ENCODE assay signal across 10 mouse cellular contexts in the genomic region with DNA sequence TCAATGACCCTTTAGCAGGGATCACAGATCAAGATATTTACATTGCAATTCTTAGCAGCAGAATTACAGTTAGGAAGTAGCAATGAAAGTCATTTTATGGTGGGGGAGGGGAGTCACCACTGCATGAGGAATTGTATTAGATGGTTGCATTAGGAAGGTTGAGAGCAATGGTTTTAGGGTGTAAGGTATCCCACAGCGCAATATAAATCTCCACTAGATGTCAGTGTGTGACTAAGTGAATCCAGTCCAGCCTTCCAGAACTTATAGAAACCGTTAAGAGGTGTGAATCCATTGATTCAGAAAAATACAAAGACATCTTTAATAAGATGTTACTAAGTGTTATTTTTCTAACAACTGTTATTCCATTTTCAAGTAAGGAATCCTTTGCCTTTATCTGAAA.
A peak's percentile ranks its signal among the peaks of the same experiment; 100 is the strongest.
DNase-seq lines count a peak whose midpoint lies in the region; ATAC-seq lines count a peak whose summit lies in the region.
"Had no signal": no experiment of that assay in that cellular context is flagged by ENCODE, and none has a peak within 500 bp of the region (broad histone marks: within the 10 kb centered on the region; RNA-seq: fewer than 3 reads in every experiment).

No protein-coding gene starts in this region.

- H3K27ac ChIP-seq in hindbrain, embryonic 15.5 days (replicated peaks) = no peak overlapping the region
- H3K27ac ChIP-seq in hindbrain, embryonic 10.5 days = no peak overlapping the region
- H3K27ac ChIP-seq in forebrain, embryonic 14.5 days (ENCODE audit: low read depth, low read length) = no peak overlapping the region

- no peak overlapping the region for H3K9ac ChIP-seq in hindbrain, embryonic 15.5 days
- no peak overlapping the region for H3K9ac ChIP-seq in forebrain, embryonic 14.5 days (ENCODE audit: low read length)

- no peak overlapping the region for H3K4me2 ChIP-seq in hindbrain, embryonic 15.5 days
- H3K4me2 ChIP-seq in forebrain, embryonic 14.5 days (ENCODE audit: low read length) = no peak overlapping the region

- ATAC-seq in hindbrain, embryonic 15.5 days (ENCODE audit: low FRiP score, low read depth) = 0 out of 2 replicates have a peak, but pooled peaks have one; percentile 48
- peak; percentile 66 for ATAC-seq in forebrain, embryonic 14.5 days

- H3K27me3 ChIP-seq in hindbrain, embryonic 15.5 days = no peaks in the 10 kb centered on the region
- no peaks in the 10 kb centered on the region for H3K27me3 ChIP-seq in hindbrain, embryonic 10.5 days (ENCODE audit: insufficient read depth, poor library complexity, severe bottlenecking)
- no peaks in the 10 kb centered on the region for H3K27me3 ChIP-seq in forebrain, embryonic 14.5 days (replicated peaks; ENCODE audit: control insufficient read depth, insufficient read depth, low read length)

- no peak for DNase-seq in hindbrain, embryonic 10.5 days (ENCODE audit: low spot score)
- DNase-seq in thymus, postnatal 14 days = peak; percentile 19
- DNase-seq in thymus, postnatal 36 days = no peak
- peak; percentile 54 for DNase-seq in forebrain, embryonic 14.5 days (ENCODE audit: low spot score)
- no peak for DNase-seq in urinary bladder, postnatal 25 days (ENCODE audit: low spot score)
- DNase-seq in testis, postnatal 10 days (ENCODE audit: low spot score) = no peak
- no peak for DNase-seq in cerebellum, adult 18-20 months
- DNase-seq: kidney, postnatal 4 days; lung, postnatal 14 days had no signal

- no peaks in the 10 kb centered on the region for H3K9me3 ChIP-seq in hindbrain, embryonic 15.5 days
- no peaks in the 10 kb centered on the region for H3K9me3 ChIP-seq in hindbrain, embryonic 10.5 days
- H3K9me3 ChIP-seq in forebrain, embryonic 14.5 days (replicated peaks; ENCODE audit: control insufficient read depth, low read length) = no peaks in the 10 kb centered on the region

- no peak overlapping the region for H3K4me3 ChIP-seq in hindbrain, embryonic 15.5 days
- no peak overlapping the region for H3K4me3 ChIP-seq in hindbrain, embryonic 10.5 days
- no peak overlapping the region for H3K4me3 ChIP-seq in forebrain, embryonic 14.5 days (ENCODE audit: low read depth, low read length)

- H3K4me1 ChIP-seq in hindbrain, embryonic 15.5 days (replicated peaks) = 0 out of 2 replicates have a peak, but pooled peaks cover 4% of the 10 kb centered on the region
- H3K4me1 ChIP-seq in hindbrain, embryonic 10.5 days (replicated peaks) = no peaks in the 10 kb centered on the region
- no peaks in the 10 kb centered on the region for H3K4me1 ChIP-seq in forebrain, embryonic 14.5 days (ENCODE audit: control insufficient read depth, insufficient read depth, low read length)

- H3K36me3 ChIP-seq in hindbrain, embryonic 15.5 days = no peaks in the 10 kb centered on the region
- H3K36me3 ChIP-seq in hindbrain, embryonic 10.5 days = peaks cover 4% of the 10 kb centered on the region; the same call in 1 of the 2 replicates
- no peaks in the 10 kb centered on the region for H3K36me3 ChIP-seq in forebrain, embryonic 14.5 days (ENCODE audit: control insufficient read depth, insufficient read depth, low read length)

- WGBS in hindbrain, embryonic 15.5 days = 49% methylated on average over 2 of the region's 2 CpGs
- WGBS in hindbrain, embryonic 10.5 days = 46% methylated on average over 2 of the region's 2 CpGs
- WGBS in forebrain, embryonic 14.5 days = 45% methylated on average over 2 of the region's 2 CpGs

Comparison
In these comparisons a context has a peak if more than half of its experiments do, and no peak if none do; other contexts are left out.
1. DNase-seq: peak in thymus, postnatal 14 days (single experiment) and forebrain, embryonic 14.5 days (single experiment); none in hindbrain, embryonic 10.5 days (single experiment), thymus, postnatal 36 days (0 of 2), urinary bladder, postnatal 25 days (single experiment), testis, postnatal 10 days (single experiment) and cerebellum, adult 18-20 months (0 of 2).